Mouse (Mus musculus) G1E (cell line): ENCODE data around the gene Exosc10.

Experiments used
- CTCF ChIP-seq: IDR thresholded peaks from 2 replicates; pipeline ENCODE4 v1.5.1; 2012; ENCODE audit warnings: low read depth, low read length, inconsistent platforms, mixed read lengths
- POLR2AphosphoS5 ChIP-seq: IDR thresholded peaks from 2 replicates; pipeline ENCODE4 v1.6.1; 2012; ENCODE audit warnings: low read depth, low read length, inconsistent platforms; ENCODE audit not compliant: insufficient replicate concordance
- TAL1 ChIP-seq: conservative IDR thresholded peaks from 2 replicates; pipeline ENCODE4 v1.6.1; 2012; ENCODE audit warnings: low read depth, low read length, inconsistent platforms, mixed read lengths

- TF ChIP-seq CTCF (no peak), POLR2AphosphoS5 (no peak), TAL1 (no peak)
Measured at GRCm38 (mm10) chr4:148595916-148596315, 37.7 kb downstream of the Exosc10 start.
